Mouse (Mus musculus) left cerebral cortex, postnatal 4 days (tissue): Measurements from ENCODE around the gene Gm49380. TPM values are rescaled to one million over a fixed set of nuclear protein-coding genes. Genes with fewer than 3 reads are reported as not detected.

Experiments used
- DNase-seq: peaks from one replicate; pipeline ENCODE4 v3.0.0-alpha.2; 2022
- intact Hi-C: fragments of 180-260 bp; cut with DNase I; formaldehyde crosslinking; loops from one replicate; pipeline ENCODE4 v1.15.1; 2025
- total RNA-seq, 2 experiments: library from RNA; stranded (reverse); gene quantifications; 2 replicates each; pipeline ENCODE4 v1.2.3; 2021

The Gm49380 gene
- total RNA-seq, 2 experiments from 2014 or later: 0.44 TPM; not detected in 1

DNA sequence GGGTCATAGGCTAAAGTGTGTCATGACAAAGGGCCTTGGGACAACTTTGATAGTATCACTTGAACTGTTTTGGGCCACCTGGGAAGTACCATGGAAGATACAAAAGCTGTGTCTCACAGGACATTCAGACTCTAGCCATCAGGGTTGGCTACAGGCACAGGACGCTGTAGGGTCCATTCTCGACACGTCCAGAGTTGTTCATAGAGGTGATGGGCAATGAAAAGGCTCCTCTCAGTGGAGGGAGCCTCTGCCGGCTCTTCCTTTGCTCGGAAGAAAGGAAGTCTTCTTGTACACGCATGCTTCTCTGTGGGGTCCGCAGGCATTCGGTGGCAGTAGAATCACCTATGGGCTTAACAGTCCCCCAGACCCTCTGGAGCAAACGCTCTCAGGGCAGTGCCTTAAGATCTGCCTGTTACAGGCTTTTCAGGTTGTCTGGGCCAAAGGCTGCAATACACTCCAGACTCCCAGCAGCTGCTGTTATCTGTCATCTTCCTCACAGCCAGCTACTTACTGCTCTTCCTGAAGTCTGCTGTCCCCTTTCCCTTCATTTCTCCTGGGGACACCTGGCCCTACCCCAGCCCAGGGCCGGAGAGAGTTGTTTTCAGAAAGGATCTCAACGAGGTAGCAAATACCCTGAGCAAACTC, 35.9 kb downstream of the Gm49380 start:
- no peak for DNase-seq
- intact Hi-C loops: no loop called here

GRCm38 (mm10) chr9:44076764-44077120, 36.6 kb downstream of the Gm49380 start:
- peak; percentile 76 for DNase-seq
- intact Hi-C loops: no loop called here

DNA sequence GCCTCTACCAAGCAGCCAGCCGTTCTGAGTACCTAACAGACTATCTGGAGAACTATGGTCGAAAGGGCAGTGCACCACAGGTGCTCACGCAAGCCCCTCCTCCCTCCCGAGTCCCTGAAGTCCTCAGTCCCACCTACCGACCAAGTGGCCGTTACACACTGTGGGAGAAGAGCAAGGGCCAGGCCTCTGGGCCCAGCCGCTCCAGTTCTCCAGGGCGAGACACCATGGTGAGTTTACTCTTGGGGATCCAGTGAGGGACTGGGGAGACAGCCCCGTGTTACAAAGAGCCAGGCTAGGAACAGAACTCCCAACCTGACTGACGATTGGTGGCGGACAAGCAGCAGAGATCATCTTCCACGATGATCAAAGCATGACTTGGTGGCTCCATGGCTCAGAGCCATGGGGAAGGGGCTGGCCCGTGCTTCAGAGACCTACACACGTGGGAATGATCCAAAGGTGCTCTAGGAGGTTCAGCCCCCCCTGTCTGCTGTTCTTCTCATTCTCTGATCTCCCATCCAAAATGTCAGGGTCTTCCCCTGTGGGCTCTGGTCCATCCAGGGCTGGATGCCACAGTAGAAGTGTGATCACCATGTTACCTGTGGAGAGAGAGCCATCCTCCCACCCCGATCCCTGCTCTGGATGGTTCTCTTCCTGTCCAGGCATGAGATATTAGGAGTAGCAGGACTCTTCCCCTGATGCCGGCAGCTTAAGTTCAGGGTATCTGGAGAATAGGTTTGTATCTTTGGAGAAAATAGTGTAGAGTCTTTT, 37.1 kb downstream of the Gm49380 start:
- intact Hi-C loops: no loop called here
- DNase-seq: no peak

GRCm38 (mm10) chr9:44075276-44075995, 37.9 kb downstream of the Gm49380 start:
- no peak for DNase-seq
- intact Hi-C loops: no loop called here

DNA sequence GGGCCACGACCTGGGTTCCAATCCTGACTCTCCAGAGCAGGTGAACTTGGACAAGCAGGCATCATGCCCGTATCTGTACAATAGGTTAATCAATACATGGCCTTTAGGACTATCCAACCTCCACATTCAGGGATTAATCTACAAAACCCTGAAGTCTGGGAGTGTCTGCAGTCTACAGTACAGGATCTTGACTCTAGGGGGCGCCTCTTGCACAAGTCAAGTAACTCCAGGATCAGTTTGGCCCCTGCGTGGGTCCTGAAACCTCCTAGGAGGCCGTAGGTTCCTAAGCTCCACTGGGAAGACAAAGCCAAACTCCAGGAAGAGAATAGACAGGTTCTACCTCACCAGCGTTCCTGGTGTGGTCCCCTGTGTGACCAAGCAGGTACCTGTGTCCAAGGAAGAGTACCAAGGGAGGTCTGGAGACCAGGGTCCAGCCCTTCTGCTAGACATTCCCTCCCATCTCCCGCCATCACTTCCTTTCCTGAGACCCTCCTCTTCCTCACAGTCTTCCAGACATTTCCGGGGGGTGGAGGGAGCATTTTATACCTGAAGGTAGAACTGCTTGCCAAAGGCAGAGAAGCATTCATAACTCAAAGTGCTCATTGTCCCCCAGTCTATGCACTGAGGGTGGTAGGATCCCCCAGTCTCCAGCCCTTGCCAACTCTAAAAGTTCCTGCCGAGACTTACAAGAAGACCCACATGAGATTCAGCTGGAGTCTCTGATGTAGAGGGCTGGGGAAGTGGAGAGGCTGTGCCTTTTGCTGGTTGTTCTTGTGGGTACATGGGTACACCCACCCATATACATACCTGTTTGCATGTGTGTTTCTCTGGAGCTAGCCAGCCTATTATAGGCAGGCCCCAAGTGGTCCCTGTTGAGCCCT, 38.7 kb downstream of the Gm49380 start:
- intact Hi-C loops: no loop called here
- no peak for DNase-seq

DNA sequence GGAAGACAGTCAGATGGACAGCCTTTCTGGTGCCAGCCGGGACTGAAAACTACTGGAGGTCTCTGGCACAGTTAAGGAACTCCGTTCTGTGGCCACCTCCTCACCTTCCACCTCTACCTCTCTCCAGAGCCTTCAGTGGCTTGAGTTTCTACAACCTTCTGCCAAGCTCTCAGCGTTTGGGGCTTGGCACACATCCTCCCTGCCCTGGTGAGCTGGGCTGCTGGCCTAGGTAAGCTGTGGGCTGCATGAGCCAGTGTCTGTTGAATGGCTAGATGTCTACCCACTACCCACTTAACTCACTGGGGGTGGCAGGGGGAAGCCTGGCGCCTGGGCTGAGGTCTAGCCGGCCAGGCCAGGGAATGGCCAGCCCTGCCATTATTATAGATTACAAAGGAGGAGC, 40.2 kb downstream of the Gm49380 start:
- DNase-seq: no peak
- intact Hi-C loops: no loop called here

- DNase-seq: no peak
- intact Hi-C loops: no loop called here
Observed at GRCm38 (mm10) chr9:44072599-44072915, 40.7 kb downstream of the Gm49380 start.

DNA sequence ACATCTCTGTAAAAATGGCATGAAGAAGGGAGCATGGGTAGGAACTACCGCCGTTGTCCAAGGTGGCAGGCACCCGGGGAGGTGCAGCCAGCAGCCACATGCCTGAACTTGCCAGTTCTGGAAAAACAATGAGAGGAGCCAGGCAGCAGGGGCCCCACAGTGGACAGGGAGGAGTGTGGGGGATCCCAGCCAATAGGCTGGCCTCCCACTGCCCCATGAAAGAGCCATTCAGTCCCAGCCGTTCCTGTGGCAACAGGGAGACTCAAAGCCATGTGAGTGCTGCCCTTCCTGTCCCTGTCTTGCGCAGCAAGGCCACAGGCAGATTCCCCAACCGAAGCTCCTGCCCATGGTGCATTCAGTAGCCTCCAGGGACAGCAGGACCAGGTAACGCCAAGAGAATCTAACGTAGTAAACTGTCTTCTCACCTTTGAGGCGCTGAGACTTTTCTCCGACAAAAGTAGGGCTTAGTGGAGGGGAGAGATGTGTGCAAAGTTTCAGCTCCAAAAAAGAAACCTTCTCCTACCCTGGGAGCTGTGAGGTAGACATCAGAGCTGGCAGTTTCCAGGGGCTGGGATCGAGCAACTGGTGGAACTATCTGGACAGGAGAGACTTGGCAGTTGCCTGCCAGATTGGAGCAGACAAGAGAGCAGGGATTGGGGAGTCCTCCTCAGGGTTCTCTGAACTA, 41.2 kb downstream of the Gm49380 start:
- peak; percentile 61 for DNase-seq
- intact Hi-C loops: no loop called here

DNA sequence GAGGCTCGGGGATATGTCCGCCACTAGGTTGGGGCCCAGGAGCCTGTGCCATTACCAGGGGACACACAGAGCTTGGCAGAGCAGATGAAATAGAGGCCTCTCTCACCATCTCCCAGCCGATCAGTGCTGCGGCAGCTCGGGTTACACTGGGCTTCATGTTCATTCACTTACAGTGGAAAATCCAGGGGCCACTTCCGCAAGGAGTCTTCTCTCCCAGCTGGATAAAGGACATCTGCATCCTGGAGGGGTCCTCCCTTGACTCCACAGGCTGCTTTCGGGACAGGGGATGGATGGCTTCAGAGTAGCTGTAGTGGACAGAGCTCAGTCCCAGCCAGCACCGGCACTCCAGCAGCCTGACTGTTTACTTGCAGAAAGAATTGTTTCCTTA, 42.5 kb downstream of the Gm49380 start:
- intact Hi-C loops: no loop called here
- DNase-seq: no peak

DNA sequence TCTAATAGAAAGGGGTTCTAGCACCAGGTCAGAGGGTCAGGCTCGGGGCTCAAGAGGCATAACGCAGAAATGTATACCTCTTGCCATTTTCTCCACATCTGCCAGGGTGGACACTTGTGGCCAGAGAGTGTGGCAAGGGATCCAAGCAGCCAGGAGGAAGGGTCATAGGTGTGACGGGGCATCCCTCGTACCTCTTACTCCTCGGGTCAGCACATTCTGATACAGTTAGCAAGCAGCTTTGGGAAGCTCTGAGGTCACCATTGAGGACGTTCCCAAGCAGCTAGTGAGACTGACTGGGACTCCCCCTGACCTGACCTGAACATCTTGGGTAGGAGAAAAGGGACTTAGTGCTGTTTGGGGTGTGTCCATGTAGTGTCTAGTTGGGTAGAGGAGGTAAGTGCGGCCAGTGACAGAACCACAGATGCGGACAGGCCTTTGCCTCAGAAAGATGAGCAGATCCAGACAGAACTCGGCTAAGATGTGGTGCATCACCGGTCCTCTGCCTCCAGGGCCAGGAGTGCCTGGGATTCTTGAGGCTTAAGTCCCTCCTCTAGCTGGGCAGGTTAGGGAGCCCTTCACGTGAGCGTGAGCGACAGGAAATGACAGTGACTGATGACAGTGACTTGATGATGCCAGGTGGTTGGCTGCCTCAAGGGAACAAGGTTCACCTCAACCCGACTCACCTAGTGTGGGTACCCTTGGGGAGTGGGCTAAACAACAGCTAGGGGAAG, 43.0 kb downstream of the Gm49380 start:
- no peak for DNase-seq

GRCm38 (mm10) chr9:44069252-44069651, 44.0 kb downstream of the Gm49380 start:
- no peak for DNase-seq
- intact Hi-C loops: no loop called here

More for the DNA sequence above, 43.0 kb downstream of the Gm49380 start:
- intact Hi-C loops: no loop called here

GRCm38 (mm10) chr9:44067960-44068330, 45.4 kb downstream of the Gm49380 start:
- no peak for DNase-seq
- intact Hi-C loops: loop anchor here (2.0 kb wide), 1 partner anchor 25 kb away; the partner anchor contains the start of gene Thy1

DNA sequence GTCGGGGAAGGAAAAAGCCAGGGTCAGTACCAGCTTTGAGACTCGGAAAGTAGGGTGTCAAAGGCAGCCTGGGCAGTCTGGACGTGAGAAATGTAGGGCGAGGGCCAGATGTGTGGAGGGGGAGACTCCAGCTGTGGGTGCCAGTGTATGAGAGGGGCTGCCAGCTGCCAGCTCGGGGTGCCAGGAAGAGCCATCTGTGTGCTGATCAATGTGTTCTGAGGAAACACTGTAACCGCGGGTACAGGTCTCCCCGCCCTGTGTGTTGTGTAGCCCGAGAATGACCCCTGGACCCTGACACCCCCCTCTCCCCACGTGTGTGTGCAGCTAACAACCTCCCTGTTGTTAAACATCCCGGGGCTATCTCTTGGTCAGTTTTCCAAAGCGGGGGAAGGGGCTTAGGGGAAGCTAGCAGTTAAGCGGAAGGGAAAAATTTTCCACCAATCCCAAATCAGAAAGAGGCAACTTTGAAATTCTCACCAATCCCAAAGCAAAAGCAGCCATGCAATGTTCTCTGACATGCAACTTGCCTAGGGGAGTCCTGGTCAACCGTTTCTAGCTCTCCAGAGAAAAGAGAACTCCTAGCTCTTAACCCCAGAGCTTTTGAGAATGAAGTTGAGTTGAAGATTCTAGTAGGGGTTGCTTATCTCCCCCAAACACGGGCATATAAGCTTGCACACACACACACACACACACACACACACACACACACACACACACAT, 45.9 kb downstream of the Gm49380 start:
- intact Hi-C loops: loop anchor here (2.0 kb wide), 1 partner anchor 25 kb away; the partner anchor contains the start of gene Thy1
- no peak for DNase-seq

GRCm38 (mm10) chr9:44066785-44067225, 46.5 kb downstream of the Gm49380 start, which contains the start of gene Usp2:
Gene Usp2, plus strand, starts transcription at chr9:44067021.
- DNase-seq: peak; percentile 99
- intact Hi-C loops: loop anchor here (2.0 kb wide), 1 partner anchor 24 kb away; the partner anchor contains the start of gene Thy1

- no peak for DNase-seq
- intact Hi-C loops: no loop called here
Observed at GRCm38 (mm10) chr9:44065177-44065576, 48.1 kb downstream of the Gm49380 start.

DNA sequence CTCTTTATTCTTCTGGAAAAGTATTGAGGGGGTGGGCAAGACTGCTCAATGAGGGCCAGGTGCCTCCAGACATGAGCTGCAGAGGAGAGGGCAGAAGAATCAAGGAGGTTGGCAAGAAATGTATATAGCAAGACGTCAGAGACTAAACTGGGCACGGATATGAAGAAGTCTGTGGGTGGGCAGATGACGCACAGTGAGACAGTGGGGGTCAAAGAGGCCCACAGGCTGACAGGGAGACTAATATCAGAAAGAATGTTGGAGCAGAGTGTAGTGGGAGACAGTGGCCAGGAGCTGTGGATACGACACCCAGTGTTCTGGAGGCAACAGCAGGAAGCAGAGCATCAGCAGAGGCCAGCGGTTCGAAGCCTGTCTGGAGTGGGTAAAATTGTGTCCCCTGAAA, 54.7 kb downstream of the Gm49380 start:
- intact Hi-C loops: no loop called here
- no peak for DNase-seq

DNA sequence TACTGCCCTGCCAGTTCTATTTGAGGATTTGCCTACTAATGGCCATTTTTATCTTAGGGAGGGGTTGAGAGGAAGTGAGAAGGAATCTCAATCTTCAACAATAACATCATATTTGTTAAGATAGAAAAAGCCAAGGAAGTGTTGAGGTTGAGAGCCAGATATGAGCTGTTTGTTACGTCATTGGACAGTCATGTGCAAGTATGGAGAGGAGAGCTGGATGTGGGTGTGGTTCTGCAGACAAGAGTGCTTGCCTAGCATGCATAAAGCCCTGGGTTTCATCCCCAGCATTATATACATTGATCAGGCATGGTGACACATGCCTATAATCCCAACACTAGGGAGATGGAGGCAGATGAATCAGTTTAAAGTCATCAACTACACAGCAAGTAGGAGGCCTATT, 59.4 kb downstream of the Gm49380 start:
- intact Hi-C loops: no loop called here
- no peak for DNase-seq

DNA sequence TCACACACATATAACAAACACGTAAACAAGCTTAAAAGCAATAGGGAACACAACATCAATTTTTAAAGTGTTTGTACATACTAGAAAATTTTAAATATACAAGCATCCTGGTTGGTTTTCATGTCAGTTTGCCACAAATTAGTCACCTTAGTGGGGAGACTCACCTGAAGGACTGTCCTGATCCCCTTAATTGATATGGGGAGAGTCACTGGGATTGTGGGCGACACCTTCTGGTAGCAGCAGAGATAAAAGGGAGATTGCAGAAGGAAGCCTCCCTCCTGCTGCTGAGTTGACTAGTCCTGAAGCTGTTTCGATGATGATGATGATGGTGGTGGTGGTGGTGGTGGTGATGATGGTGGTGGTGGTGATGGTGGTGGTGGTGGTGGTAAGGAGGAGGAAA, 60.4 kb downstream of the Gm49380 start:
- intact Hi-C loops: no loop called here
- no peak for DNase-seq
